Mouse (Mus musculus): ENCODE results near the gene Mks1.

GRCm38 (mm10) chr11:87828239-87828900, 24.6 kb upstream of the Mks1 start, which contains the start of gene Lpo:
- no peak for TF ChIP-seq CTCF (IDR thresholded peaks at IDR 0.05; ENCODE audit: insufficient read depth, low read length)
- no peak for TF ChIP-seq POLR2A (IDR thresholded peaks at IDR 0.05; ENCODE audit: borderline replicate concordance, extremely low read depth, low read depth, low read length)
